Mouse (Mus musculus): ENCODE results near the gene Adamts5. TPM values are rescaled to one million over a fixed set of nuclear protein-coding genes. Genes with fewer than 3 reads are reported as not detected.

Gene Adamts5
- 0.16 TPM in 1 of 4 replicates, not detected in the others for total RNA-seq (2023)

GRCm38 (mm10) chr16:85901581-85901910 lies at the start of gene Adamts5:
Adamts5 (minus strand) TSS chr16:85901828.

Other genes with a start within 250 kb of the Adamts5 start
- gene Adamts1, start 98.7 kb downstream of the Adamts5 start, total RNA-seq (2023), result not detected in 4 replicates

All from B cell, adult 62 days (primary cell).